Mouse (Mus musculus): ENCODE measurements around the gene Exoc8. TPM values are rescaled to one million over a fixed set of nuclear protein-coding genes. Genes with fewer than 3 reads are reported as not detected.

Exoc8 gene
- total RNA-seq, 1 experiment, result 16.8 TPM

DNA sequence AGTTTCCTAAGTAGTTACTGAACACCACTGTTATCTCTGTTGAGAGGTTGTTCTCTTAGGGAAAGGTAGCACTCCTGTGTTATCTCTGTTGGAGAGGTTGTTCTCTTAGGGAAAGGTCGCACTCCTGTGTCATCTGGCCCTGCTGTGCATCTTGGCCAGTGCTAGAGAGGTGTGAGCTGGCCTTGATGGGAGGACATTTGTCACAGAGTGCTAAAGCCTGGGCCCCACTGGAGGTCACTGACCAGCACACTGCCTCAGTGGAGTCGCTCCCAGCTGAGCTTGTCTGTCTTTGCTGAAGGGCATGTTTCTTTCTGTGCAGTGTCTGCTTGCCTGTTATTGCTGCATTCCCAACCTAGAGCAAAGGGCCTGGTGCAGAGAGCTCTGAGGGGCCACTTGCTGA, 30.4 kb downstream of the Exoc8 start:
- no peak for TF ChIP-seq CHD2 (IDR thresholded peaks at IDR 0.05; ENCODE audit: low read depth, low read length)
- no peak for TF ChIP-seq ZNF384 (IDR thresholded peaks at IDR 0.05; ENCODE audit: low read depth, low read length)
- no peak for TF ChIP-seq MAFK (IDR thresholded peaks at IDR 0.05; ENCODE audit: insufficient read depth, low read depth, low read length)
- TF ChIP-seq HCFC1 (IDR thresholded peaks at IDR 0.05; ENCODE audit: borderline replicate concordance, insufficient read depth, low read length), result no peak
- TF ChIP-seq ZC3H11A (IDR thresholded peaks at IDR 0.05; ENCODE audit: borderline replicate concordance, low read depth, low read length), result no peak
- Histone ChIP-seq H3K9me3 (ENCODE audit: control insufficient read depth, insufficient read depth, low read depth, low read length) (no peaks in the 10 kb centered on the region), H3K36me3 (ENCODE audit: control insufficient read depth, insufficient read depth, low read length, poor library complexity, severe bottlenecking) (peaks cover 5% of the 10 kb centered on the region; the same call in 1 of the 2 replicates), H3K4me3 (ENCODE audit: insufficient read depth in 1 of 2, low read depth in 1 of 2, low read length in 2 of 2, poor library complexity in 1 of 2, severe bottlenecking in 1 of 2) (no peak overlapping the region), H3K27ac (ENCODE audit: insufficient read depth, low read depth, low read length, poor library complexity, severe bottlenecking) (no peak overlapping the region), H3K9ac (ENCODE audit: insufficient read depth, low read depth, low read length, poor library complexity, severe bottlenecking) (0 out of 2 replicates have a peak overlapping the region, but pooled peaks have one; percentile 12), H3K4me1 (ENCODE audit: control insufficient read depth in 2 of 2, insufficient read depth in 2 of 2, low read length in 2 of 2, poor library complexity in 1 of 2) (peaks cover 2 to 9% of the 10 kb centered on the region in 2 experiments; a peak in 2 of 4 replicates)
- in situ Hi-C loops (cut with MboI; ENCODE audit: low sequenced_read_pairs in 2 of 2, unreplicated experiment in 2 of 2), result no loop called here
- no peak for DNase-seq (ENCODE audit: low read depth, low spot score)

DNA sequence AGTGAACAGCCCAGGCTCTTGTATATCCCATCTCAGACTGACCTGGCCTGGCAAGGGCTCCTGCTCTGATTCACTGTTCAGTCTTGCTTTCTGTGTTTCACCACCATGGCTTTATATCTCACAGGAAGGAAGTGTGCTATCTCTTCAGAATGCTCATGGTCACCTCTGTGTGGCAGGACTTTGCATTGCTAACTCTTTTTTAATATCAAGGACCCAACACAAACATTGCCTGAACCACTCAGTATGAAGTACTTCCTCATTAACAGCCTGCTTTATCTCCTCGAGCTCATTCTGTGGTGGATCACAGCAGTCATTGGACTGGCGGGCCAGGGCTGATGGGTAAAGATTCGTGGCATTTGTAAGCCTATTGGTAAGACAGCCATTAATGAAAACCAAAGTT, 30.8 kb downstream of the Exoc8 start:
- no peak overlapping the region for H3K9ac ChIP-seq (ENCODE audit: insufficient read depth, low read depth, low read length, poor library complexity, severe bottlenecking)
- no peak for TF ChIP-seq HCFC1 (IDR thresholded peaks at IDR 0.05; ENCODE audit: borderline replicate concordance, insufficient read depth, low read length)
- no peak for TF ChIP-seq ZNF384 (IDR thresholded peaks at IDR 0.05; ENCODE audit: low read depth, low read length)
- TF ChIP-seq ZC3H11A (IDR thresholded peaks at IDR 0.05; ENCODE audit: borderline replicate concordance, low read depth, low read length), result no peak
- no peak for TF ChIP-seq MAFK (IDR thresholded peaks at IDR 0.05; ENCODE audit: insufficient read depth, low read depth, low read length)
- no peak for TF ChIP-seq CHD2 (IDR thresholded peaks at IDR 0.05; ENCODE audit: low read depth, low read length)
- no peaks in the 10 kb centered on the region for H3K9me3 ChIP-seq (ENCODE audit: control insufficient read depth, insufficient read depth, low read depth, low read length)
- DNase-seq (ENCODE audit: low read depth, low spot score), result no peak
- H3K4me1 ChIP-seq (ENCODE audit: control insufficient read depth in 2 of 2, insufficient read depth in 2 of 2, low read length in 2 of 2, poor library complexity in 1 of 2), result peaks cover 2 to 9% of the 10 kb centered on the region in 2 experiments; a peak in 2 of 4 replicates
- in situ Hi-C loops (cut with MboI; ENCODE audit: low sequenced_read_pairs in 2 of 2, unreplicated experiment in 2 of 2), result no loop called here
- H3K4me3 ChIP-seq (ENCODE audit: insufficient read depth in 1 of 2, low read depth in 1 of 2, low read length in 2 of 2, poor library complexity in 1 of 2, severe bottlenecking in 1 of 2), result no peak overlapping the region
- no peak overlapping the region for H3K27ac ChIP-seq (ENCODE audit: insufficient read depth, low read depth, low read length, poor library complexity, severe bottlenecking)
- H3K36me3 ChIP-seq (ENCODE audit: control insufficient read depth, insufficient read depth, low read length, poor library complexity, severe bottlenecking), result peaks cover 2% of the 10 kb centered on the region; the same call in 1 of the 2 replicates

DNA sequence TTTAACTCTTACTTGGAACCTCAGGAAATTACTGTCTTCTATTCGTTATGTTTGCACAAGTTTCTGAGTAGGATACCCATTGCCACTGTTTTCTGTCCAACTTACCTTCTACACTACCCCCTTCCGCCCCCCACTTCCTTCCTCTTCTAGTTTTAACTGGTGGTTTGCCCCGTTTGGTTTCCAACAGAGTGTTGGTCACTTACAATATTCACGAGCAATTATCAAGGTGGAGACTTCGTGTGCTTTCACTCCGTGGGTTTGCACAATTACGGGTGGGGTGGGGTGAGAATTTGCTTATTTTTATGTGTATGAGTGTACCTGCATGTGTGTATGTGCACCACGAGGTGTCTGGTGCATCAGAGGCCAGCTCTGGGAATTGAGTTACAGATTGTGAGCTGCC, 33.8 kb downstream of the Exoc8 start:
- peak overlapping the region; percentile 95 for H3K9ac ChIP-seq (ENCODE audit: insufficient read depth, low read depth, low read length, poor library complexity, severe bottlenecking)
- in situ Hi-C loops (cut with MboI; ENCODE audit: low sequenced_read_pairs in 2 of 2, unreplicated experiment in 2 of 2), result no loop called here
- no peak overlapping the region for H3K27ac ChIP-seq (ENCODE audit: insufficient read depth, low read depth, low read length, poor library complexity, severe bottlenecking)
- no peak for DNase-seq (ENCODE audit: low read depth, low spot score)
- H3K4me1 ChIP-seq (ENCODE audit: control insufficient read depth in 2 of 2, insufficient read depth in 2 of 2, low read length in 2 of 2, poor library complexity in 1 of 2), result peaks cover 0 to 9% of the 10 kb centered on the region in 2 experiments; a peak in 1 of 4 replicates
- peaks cover 18% of the 10 kb centered on the region for H3K36me3 ChIP-seq (ENCODE audit: control insufficient read depth, insufficient read depth, low read length, poor library complexity, severe bottlenecking)
- no peaks in the 10 kb centered on the region for H3K9me3 ChIP-seq (ENCODE audit: control insufficient read depth, insufficient read depth, low read depth, low read length)
- peak overlapping the region; percentile 78 to 98 for H3K4me3 ChIP-seq (ENCODE audit: insufficient read depth in 1 of 2, low read depth in 1 of 2, low read length in 2 of 2, poor library complexity in 1 of 2, severe bottlenecking in 1 of 2)
- no peak for TF ChIP-seq HCFC1 (IDR thresholded peaks at IDR 0.05; ENCODE audit: borderline replicate concordance, insufficient read depth, low read length)
- TF ChIP-seq CHD2 (IDR thresholded peaks at IDR 0.05; ENCODE audit: low read depth, low read length), result no peak
- TF ChIP-seq ZC3H11A (IDR thresholded peaks at IDR 0.05; ENCODE audit: borderline replicate concordance, low read depth, low read length), result no peak

DNA sequence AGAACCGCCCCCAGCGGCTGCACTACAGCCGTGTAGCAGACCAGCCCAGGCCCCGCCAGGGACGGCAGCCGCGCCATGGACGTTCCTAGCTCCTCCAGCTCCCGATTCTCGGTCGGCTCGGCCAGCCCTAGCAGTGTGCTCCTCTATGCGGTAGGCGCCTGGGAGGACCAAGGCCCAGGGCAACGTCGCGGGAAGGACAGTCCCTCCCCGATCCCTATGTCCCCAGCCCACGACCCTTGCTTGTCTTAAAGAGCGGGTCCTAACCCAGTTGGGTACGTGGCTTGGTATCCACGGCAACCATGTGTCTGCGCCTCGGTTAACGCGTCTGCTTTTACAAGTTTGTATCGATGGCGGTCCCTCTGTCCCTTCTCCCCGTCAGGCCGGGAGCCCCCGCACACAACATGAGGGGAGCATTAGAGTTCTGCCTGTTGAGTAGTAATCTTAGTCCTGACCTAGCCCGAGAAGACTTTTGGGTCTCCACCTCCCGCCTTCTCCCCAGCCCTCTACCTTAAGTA, 34.3 kb downstream of the Exoc8 start:
- Histone ChIP-seq H3K36me3 (ENCODE audit: control insufficient read depth, insufficient read depth, low read length, poor library complexity, severe bottlenecking) (peaks cover 23% of the 10 kb centered on the region), H3K27ac (ENCODE audit: insufficient read depth, low read depth, low read length, poor library complexity, severe bottlenecking) (peak overlapping the region; percentile 37), H3K9me3 (ENCODE audit: control insufficient read depth, insufficient read depth, low read depth, low read length) (no peaks in the 10 kb centered on the region), H3K4me3 (ENCODE audit: insufficient read depth in 1 of 2, low read depth in 1 of 2, low read length in 2 of 2, poor library complexity in 1 of 2, severe bottlenecking in 1 of 2) (peak overlapping the region; percentile 78 to 98), H3K9ac (ENCODE audit: insufficient read depth, low read depth, low read length, poor library complexity, severe bottlenecking) (peak overlapping the region; percentile 95), H3K4me1 (ENCODE audit: control insufficient read depth in 2 of 2, insufficient read depth in 2 of 2, low read length in 2 of 2, poor library complexity in 1 of 2) (peaks cover 0 to 9% of the 10 kb centered on the region in 2 experiments; a peak in 1 of 4 replicates)
- TF ChIP-seq MAFK (IDR thresholded peaks at IDR 0.05; ENCODE audit: insufficient read depth, low read depth, low read length), result no peak
- TF ChIP-seq ZNF384 (IDR thresholded peaks at IDR 0.05; ENCODE audit: low read depth, low read length), result no peak
- TF ChIP-seq CHD2 (IDR thresholded peaks at IDR 0.05; ENCODE audit: low read depth, low read length), result no peak
- TF ChIP-seq HCFC1 (IDR thresholded peaks at IDR 0.05; ENCODE audit: borderline replicate concordance, insufficient read depth, low read length), result no peak
- no peak for TF ChIP-seq ZC3H11A (IDR thresholded peaks at IDR 0.05; ENCODE audit: borderline replicate concordance, low read depth, low read length)
- DNase-seq (ENCODE audit: low read depth, low spot score), result peak; percentile 22
- in situ Hi-C loops (cut with MboI; ENCODE audit: low sequenced_read_pairs in 2 of 2, unreplicated experiment in 2 of 2), result no loop called here
